ENCODE assay signal across 18 mouse cellular contexts in the genomic region with DNA sequence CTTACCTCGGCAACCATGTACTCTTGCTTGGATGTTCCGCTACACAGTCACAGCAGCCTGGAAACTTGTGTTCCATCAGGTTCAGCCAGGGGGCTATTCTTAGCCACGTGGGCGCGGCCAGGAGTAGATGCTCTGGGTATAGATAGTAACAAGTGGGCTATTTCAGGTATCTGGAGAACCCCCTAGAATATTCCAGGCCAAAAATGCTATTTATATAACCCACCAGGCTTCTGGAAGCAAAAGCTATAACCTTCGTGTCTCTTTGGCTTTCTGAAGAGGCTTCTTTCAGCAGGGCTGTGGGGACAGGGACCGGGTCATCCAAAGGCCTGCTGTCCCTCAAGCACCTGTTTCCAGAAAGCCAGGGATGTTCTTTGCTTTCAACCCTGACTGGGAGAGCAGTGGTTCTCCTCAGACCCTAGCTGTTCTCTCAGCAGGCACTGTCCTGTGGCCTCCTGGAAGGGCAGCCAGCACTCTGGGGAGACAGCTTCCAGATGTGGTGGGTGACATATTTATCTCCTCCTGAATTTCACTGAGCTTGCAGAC. TPM values are rescaled to one million over a fixed set of nuclear protein-coding genes. Genes with fewer than 3 reads are reported as not detected.
DNase-seq lines count a peak whose midpoint lies in the region; ATAC-seq and TF ChIP-seq lines count a peak whose summit lies in the region.
"Had no signal": no experiment of that assay in that cellular context is flagged by ENCODE, and none has a peak within 500 bp of the region (broad histone marks: within the 10 kb centered on the region; RNA-seq: fewer than 3 reads in every experiment).

No protein-coding gene starts in this region.

- no peak overlapping the region; the same call in 1 of the 2 replicates for H3K9ac ChIP-seq in embryonic facial prominence, embryonic 14.5 days (ENCODE audit: low read depth, low read length)
- no peak overlapping the region for H3K9ac ChIP-seq in heart, embryonic 11.5 days (ENCODE audit: low read depth, low read length)
- H3K9ac ChIP-seq in forebrain, postnatal 0 days: no peak overlapping the region
- H3K9ac ChIP-seq: hindbrain, embryonic 12.5 days; liver, embryonic 15.5 days; midbrain, embryonic 12.5 days had no signal

- intact Hi-C loops in gastrocnemius, adult 2 months (cut with DNase I): no loop called here

- ATAC-seq in embryonic facial prominence, embryonic 14.5 days (ENCODE audit: low read depth): 0 out of 2 replicates have a peak, but pooled peaks have one; percentile 16
- peak; percentile 56 for ATAC-seq in heart, embryonic 11.5 days (replicated peaks; ENCODE audit: insufficient number of reproducible peaks, low FRiP score, low TSS enrichment)
- ATAC-seq in forebrain, postnatal 0 days: no peak

- no peak overlapping the region for H3K4me2 ChIP-seq in embryonic facial prominence, embryonic 14.5 days (ENCODE audit: low read depth, low read length)
- H3K4me2 ChIP-seq in heart, embryonic 11.5 days: peak overlapping the region; percentile 45
- H3K4me2 ChIP-seq in forebrain, postnatal 0 days (ENCODE audit: low read depth): no peak overlapping the region
- H3K4me2 ChIP-seq: hindbrain, embryonic 12.5 days; liver, embryonic 15.5 days; midbrain, embryonic 12.5 days had no signal

- no peaks in the 10 kb centered on the region for H3K4me1 ChIP-seq in embryonic facial prominence, embryonic 14.5 days (ENCODE audit: control insufficient read depth, insufficient read depth, low read length)
- H3K4me1 ChIP-seq in heart, embryonic 11.5 days (ENCODE audit: control insufficient read depth, insufficient read depth, low read length): peaks cover 18% of the 10 kb centered on the region
- H3K4me1 ChIP-seq in forebrain, postnatal 0 days (ENCODE audit: insufficient read depth): no peaks in the 10 kb centered on the region
- H3K4me1 ChIP-seq: forebrain, embryonic 10.5 days; hindbrain, embryonic 12.5 days; midbrain, embryonic 12.5 days had no signal

- peak; percentile 83 for DNase-seq in gastrocnemius, adult 2 months
- DNase-seq in gastrocnemius, postnatal 4 days (ENCODE audit: low spot score in 2 of 2): no peak
- no peak for DNase-seq in embryonic facial prominence, embryonic 14.5 days (ENCODE audit: low spot score)
- DNase-seq in heart, postnatal 4 days: peak; percentile 62
- no peak for DNase-seq in layer of hippocampus, adult 18-20 months (ENCODE audit: low spot score in 2 of 2)
- DNase-seq in forebrain, postnatal 0 days: no peak
- DNase-seq in thymus, postnatal 4 days: no peak
- DNase-seq: cerebellum, postnatal 36 days; kidney, adult 18-20 months; kidney, postnatal 25 days; layer of hippocampus, postnatal 36 days; lung, postnatal 36 days had no signal

- H3K9me3 ChIP-seq in embryonic facial prominence, embryonic 14.5 days (ENCODE audit: control insufficient read depth, low read length): no peaks in the 10 kb centered on the region
- no peaks in the 10 kb centered on the region for H3K9me3 ChIP-seq in heart, embryonic 11.5 days (replicated peaks; ENCODE audit: control insufficient read depth, low read length)
- H3K9me3 ChIP-seq in forebrain, postnatal 0 days (ENCODE audit: low read length): no peaks in the 10 kb centered on the region
- H3K9me3 ChIP-seq: forebrain, embryonic 10.5 days; hindbrain, embryonic 12.5 days; liver, embryonic 15.5 days; midbrain, embryonic 12.5 days had no signal

- H3K27me3 ChIP-seq in embryonic facial prominence, embryonic 14.5 days (replicated peaks; ENCODE audit: control insufficient read depth, insufficient read depth, low read length): no peaks in the 10 kb centered on the region
- no peaks in the 10 kb centered on the region for H3K27me3 ChIP-seq in heart, embryonic 11.5 days (ENCODE audit: control insufficient read depth, insufficient read depth, low read length)
- no peaks in the 10 kb centered on the region for H3K27me3 ChIP-seq in forebrain, postnatal 0 days (ENCODE audit: insufficient read depth, low read length)

- H3K4me3 ChIP-seq in gastrocnemius, adult 2 months: no peak overlapping the region
- H3K4me3 ChIP-seq in embryonic facial prominence, embryonic 14.5 days (ENCODE audit: low read depth, low read length): no peak overlapping the region
- 0 out of 2 replicates have a peak overlapping the region, but pooled peaks have one; percentile 4 for H3K4me3 ChIP-seq in heart, embryonic 11.5 days (ENCODE audit: low read depth, low read length)
- no peak overlapping the region for H3K4me3 ChIP-seq in forebrain, postnatal 0 days (ENCODE audit: low read depth, low read length)
- H3K4me3 ChIP-seq: forebrain, embryonic 10.5 days; hindbrain, embryonic 12.5 days; liver, embryonic 15.5 days; midbrain, embryonic 12.5 days had no signal

- TF ChIP-seq CTCF in gastrocnemius, adult 2 months (IDR thresholded peaks at IDR 0.05): peak; percentile 26; the same call in 1 of the 2 replicates
- no peak for TF ChIP-seq CTCF in forebrain, postnatal 0 days (IDR thresholded peaks at IDR 0.05; ENCODE audit: low read depth)

- WGBS in embryonic facial prominence, embryonic 14.5 days: 72% methylated on average over 7 of the region's 7 CpGs
- 38% methylated on average over 7 of the region's 7 CpGs for WGBS in heart, embryonic 11.5 days (ENCODE audit: insufficient replicate concordance)
- WGBS in forebrain, postnatal 0 days: 82% methylated on average over 7 of the region's 7 CpGs

- no peaks in the 10 kb centered on the region for H3K36me3 ChIP-seq in embryonic facial prominence, embryonic 14.5 days (ENCODE audit: control insufficient read depth, insufficient read depth, low read length)
- H3K36me3 ChIP-seq in heart, embryonic 11.5 days (ENCODE audit: control insufficient read depth, insufficient read depth, low read length): no peaks in the 10 kb centered on the region
- H3K36me3 ChIP-seq in forebrain, postnatal 0 days (ENCODE audit: insufficient read depth): no peaks in the 10 kb centered on the region
- H3K36me3 ChIP-seq: forebrain, embryonic 10.5 days; hindbrain, embryonic 12.5 days; liver, embryonic 15.5 days; midbrain, embryonic 12.5 days had no signal

- H3K27ac ChIP-seq in gastrocnemius, adult 2 months: peak overlapping the region; percentile 90
- no peak overlapping the region for H3K27ac ChIP-seq in embryonic facial prominence, embryonic 14.5 days (replicated peaks; ENCODE audit: low read depth, low read length)
- H3K27ac ChIP-seq in heart, embryonic 11.5 days (ENCODE audit: low read depth, low read length): peak overlapping the region; percentile 88
- no peak overlapping the region for H3K27ac ChIP-seq in forebrain, postnatal 0 days (ENCODE audit: low read depth, low read length)
- H3K27ac ChIP-seq: forebrain, embryonic 10.5 days; hindbrain, embryonic 12.5 days; liver, embryonic 15.5 days; midbrain, embryonic 12.5 days had no signal

RNA-seq across cellular contexts. Expression of gene Mvd, which starts 8.0 kb away (rescaled TPM):
- 1 to 10 TPM; 5.1 to 6.4 TPM for total RNA-seq in gastrocnemius, adult 2 months (2021)
- total RNA-seq in gastrocnemius, postnatal 4 days (2021): 10 to 100 TPM; 14.7 to 18.4 TPM
- 27.1 and 34.4 TPM in 2 replicates for polyA plus RNA-seq in embryonic facial prominence, embryonic 14.5 days (2014; fragmentation: Nextera tagmentation; extraction: Ambion mirVana)
- 28.0 and 29.0 TPM in 2 replicates for polyA plus RNA-seq in heart, embryonic 11.5 days (2014; fragmentation: Nextera tagmentation; extraction: Ambion mirVana)
- total RNA-seq in heart, postnatal 4 days (2021): 1 to 10 TPM; 8.0 to 8.4 TPM
- total RNA-seq in layer of hippocampus, adult 18-20 months (2021): 10 to 100 TPM; 18.5 to 22.1 TPM
- total RNA-seq in forebrain, postnatal 0 days (2014; rRNA removed): 53.4 and 84.0 TPM in 2 replicates
- polyA plus RNA-seq in forebrain, postnatal 0 days (2015; fragmentation: Nextera tagmentation; extraction: Ambion mirVana): 66.7 and 73.9 TPM in 2 replicates

RNA-seq across cellular contexts. Expression of gene Snai3, which starts 9.3 kb away (rescaled TPM):
- total RNA-seq in gastrocnemius, adult 2 months (2021): 10 to 100 TPM; 11.3 TPM
- 1 to 10 TPM; 4.9 to 7.7 TPM for total RNA-seq in gastrocnemius, postnatal 4 days (2021)
- polyA plus RNA-seq in embryonic facial prominence, embryonic 14.5 days (2014; fragmentation: Nextera tagmentation; extraction: Ambion mirVana): 3.1 and 4.2 TPM in 2 replicates
- 3.0 and 4.2 TPM in 2 replicates for polyA plus RNA-seq in heart, embryonic 11.5 days (2014; fragmentation: Nextera tagmentation; extraction: Ambion mirVana)
- under 1 TPM; 0.55 to 0.63 TPM for total RNA-seq in heart, postnatal 4 days (2021)
- not detected for total RNA-seq in layer of hippocampus, adult 18-20 months (2021)
- total RNA-seq in forebrain, postnatal 0 days (2014; rRNA removed): 0.23 TPM in 1 of 2 replicates, not detected in the other
- not detected in 2 replicates for polyA plus RNA-seq in forebrain, postnatal 0 days (2015; fragmentation: Nextera tagmentation; extraction: Ambion mirVana)
- total RNA-seq: layer of hippocampus, postnatal 36 days had no signal
- polyA plus RNA-seq: hindbrain, embryonic 12.5 days; limb, embryonic 11.5 days; midbrain, embryonic 12.5 days had no signal

RNA-seq across cellular contexts. Expression of gene Cyba, which starts 18.5 kb away (rescaled TPM):
- 1 to 10 TPM; 6.7 to 7.7 TPM for total RNA-seq in gastrocnemius, adult 2 months (2021)
- 10 to 100 TPM; 51.7 to 64.2 TPM for total RNA-seq in gastrocnemius, postnatal 4 days (2021)
- 160 and 173 TPM in 2 replicates for polyA plus RNA-seq in embryonic facial prominence, embryonic 14.5 days (2014; fragmentation: Nextera tagmentation; extraction: Ambion mirVana)
- polyA plus RNA-seq in heart, embryonic 11.5 days (2014; fragmentation: Nextera tagmentation; extraction: Ambion mirVana): 169 and 174 TPM in 2 replicates
- 10 to 100 TPM; 59.7 to 69.2 TPM for total RNA-seq in heart, postnatal 4 days (2021)
- 10 to 100 TPM; 10.8 to 11.3 TPM for total RNA-seq in layer of hippocampus, adult 18-20 months (2021)
- 14.2 and 17.9 TPM in 2 replicates for total RNA-seq in forebrain, postnatal 0 days (2014; rRNA removed)
- 37.9 and 40.6 TPM in 2 replicates for polyA plus RNA-seq in forebrain, postnatal 0 days (2015; fragmentation: Nextera tagmentation; extraction: Ambion mirVana)

RNA-seq across cellular contexts. Expression of gene Rnf166, which starts 24.6 kb away (rescaled TPM):
- total RNA-seq in gastrocnemius, adult 2 months (2021): 10 to 100 TPM; 30.4 to 32.6 TPM
- total RNA-seq in gastrocnemius, postnatal 4 days (2021): 10 to 100 TPM; 36.9 to 40.1 TPM
- 40.0 and 40.1 TPM in 2 replicates for polyA plus RNA-seq in embryonic facial prominence, embryonic 14.5 days (2014; fragmentation: Nextera tagmentation; extraction: Ambion mirVana)
- polyA plus RNA-seq in heart, embryonic 11.5 days (2014; fragmentation: Nextera tagmentation; extraction: Ambion mirVana): 28.1 and 34.4 TPM in 2 replicates
- total RNA-seq in heart, postnatal 4 days (2021): 10 to 100 TPM; 24.3 to 27.4 TPM
- 10 to 100 TPM; 40.3 to 45.5 TPM for total RNA-seq in layer of hippocampus, adult 18-20 months (2021)
- total RNA-seq in forebrain, postnatal 0 days (2014; rRNA removed): 32.1 TPM in 2 replicates
- 26.2 and 26.5 TPM in 2 replicates for polyA plus RNA-seq in forebrain, postnatal 0 days (2015; fragmentation: Nextera tagmentation; extraction: Ambion mirVana)

RNA-seq across cellular contexts. Expression of gene Ctu2, which starts 24.7 kb away (rescaled TPM):
- total RNA-seq in gastrocnemius, adult 2 months (2021): 1 to 10 TPM; 6.9 to 7.4 TPM
- total RNA-seq in gastrocnemius, postnatal 4 days (2021): 10 to 100 TPM; 18.3 to 18.9 TPM
- 49.0 and 49.2 TPM in 2 replicates for polyA plus RNA-seq in embryonic facial prominence, embryonic 14.5 days (2014; fragmentation: Nextera tagmentation; extraction: Ambion mirVana)
- 35.2 and 39.0 TPM in 2 replicates for polyA plus RNA-seq in heart, embryonic 11.5 days (2014; fragmentation: Nextera tagmentation; extraction: Ambion mirVana)
- total RNA-seq in heart, postnatal 4 days (2021): 10 to 100 TPM; 16.2 to 22.4 TPM
- 10 to 100 TPM; 21.1 to 22.3 TPM for total RNA-seq in layer of hippocampus, adult 18-20 months (2021)
- total RNA-seq in forebrain, postnatal 0 days (2014; rRNA removed): 58.0 and 69.7 TPM in 2 replicates
- polyA plus RNA-seq in forebrain, postnatal 0 days (2015; fragmentation: Nextera tagmentation; extraction: Ambion mirVana): 89.7 and 99.5 TPM in 2 replicates

Comparison
In these comparisons a context has a peak if more than half of its experiments do, and no peak if none do; other contexts are left out.
1. DNase-seq: peak in gastrocnemius, adult 2 months (single experiment) and heart, postnatal 4 days (single experiment); none in gastrocnemius, postnatal 4 days (0 of 2), embryonic facial prominence, embryonic 14.5 days (single experiment), layer of hippocampus, adult 18-20 months (0 of 2), forebrain, postnatal 0 days (single experiment) and thymus, postnatal 4 days (single experiment).
2. H3K27ac ChIP-seq: peak in gastrocnemius, adult 2 months (single experiment) and heart, embryonic 11.5 days (single experiment); none in embryonic facial prominence, embryonic 14.5 days (single experiment) and forebrain, postnatal 0 days (single experiment).